Mouse (Mus musculus) small intestine, adult 2 months (tissue): ENCODE measurements around the gene Dpf3. TPM values are rescaled to one million over a fixed set of nuclear protein-coding genes. Genes with fewer than 3 reads are reported as not detected.

ENCODE experiments used
- H3K27ac ChIP-seq: fragments of 200-500 bp; 2 replicates; pipeline ENCODE4 v1.5.1; 2012; ENCODE audit warnings: low read depth, low read length, control low read depth, inconsistent platforms; ENCODE audit not compliant: insufficient read depth
- H3K27me3 ChIP-seq: fragments of 200-500 bp; 2 replicates; pipeline ENCODE4 v1.6.1; 2012; ENCODE audit warnings: mild to moderate bottlenecking, moderate library complexity, low read length, inconsistent platforms; ENCODE audit not compliant: control insufficient read depth, insufficient read depth
- H3K36me3 ChIP-seq: fragments of 200-500 bp; 2 replicates; pipeline ENCODE4 v1.6.1; 2012; ENCODE audit warnings: mild to moderate bottlenecking, low read length, control low read depth, inconsistent platforms; ENCODE audit not compliant: control insufficient read depth, insufficient read depth
- H3K4me1 ChIP-seq: fragments of 200-500 bp; 2 replicates; pipeline ENCODE4 v1.6.1; 2012; ENCODE audit warnings: low read length, inconsistent platforms, mixed read lengths; ENCODE audit not compliant: control insufficient read depth, insufficient read depth, insufficient read length
- H3K4me3 ChIP-seq: fragments of 200-500 bp; 2 replicates; pipeline ENCODE4 v1.5.1; 2012; ENCODE audit warnings: low read depth, mild to moderate bottlenecking, control low read depth, inconsistent platforms, low read length, moderate library complexity
- CTCF ChIP-seq: fragments of 200-500 bp; IDR thresholded peaks from 2 replicates; pipeline ENCODE4 v1.5.1; 2012; ENCODE audit warnings: low read depth, mild to moderate bottlenecking, control low read depth, inconsistent platforms, low read length, moderate library complexity, mixed read lengths; ENCODE audit not compliant: insufficient replicate concordance, insufficient read length; ENCODE audit errors: extremely low read depth
- POLR2A ChIP-seq: fragments of 200-500 bp; IDR thresholded peaks from 2 replicates; pipeline ENCODE4 v1.6.1; 2012; ENCODE audit warnings: low read depth, mild to moderate bottlenecking, control low read depth, inconsistent platforms, low read length, moderate library complexity
- WGBS: fragments of 180-500 bp; shearing (Covaris S2); methylation state at CpG from one replicate; pipeline ENCODE4 v1.1.7; 2018; 5-methylcytosine and 5-hydroxymethylcytosine counted together
- polyA plus RNA-seq: library from polyadenylated mRNA; depleted of rRNA; stranded (reverse); fragments of >200 nt; gene quantifications from 2 replicates; pipeline ENCODE4 v1.2.3, GENCODE M21; 2012

The Dpf3 gene
- polyA plus RNA-seq, 1 experiment: 10.0 TPM

GRCm38 (mm10) chr12:83489748-83490147 lies 2.2 kb upstream of the Dpf3 start:
- 35% methylated on average over 2 of the region's 2 CpGs for WGBS
- H3K27me3 ChIP-seq: no peaks in the 10 kb centered on the region
- TF ChIP-seq CTCF: peak; percentile 25; the same call in 1 of the 2 replicates
- no peak for TF ChIP-seq POLR2A

DNA sequence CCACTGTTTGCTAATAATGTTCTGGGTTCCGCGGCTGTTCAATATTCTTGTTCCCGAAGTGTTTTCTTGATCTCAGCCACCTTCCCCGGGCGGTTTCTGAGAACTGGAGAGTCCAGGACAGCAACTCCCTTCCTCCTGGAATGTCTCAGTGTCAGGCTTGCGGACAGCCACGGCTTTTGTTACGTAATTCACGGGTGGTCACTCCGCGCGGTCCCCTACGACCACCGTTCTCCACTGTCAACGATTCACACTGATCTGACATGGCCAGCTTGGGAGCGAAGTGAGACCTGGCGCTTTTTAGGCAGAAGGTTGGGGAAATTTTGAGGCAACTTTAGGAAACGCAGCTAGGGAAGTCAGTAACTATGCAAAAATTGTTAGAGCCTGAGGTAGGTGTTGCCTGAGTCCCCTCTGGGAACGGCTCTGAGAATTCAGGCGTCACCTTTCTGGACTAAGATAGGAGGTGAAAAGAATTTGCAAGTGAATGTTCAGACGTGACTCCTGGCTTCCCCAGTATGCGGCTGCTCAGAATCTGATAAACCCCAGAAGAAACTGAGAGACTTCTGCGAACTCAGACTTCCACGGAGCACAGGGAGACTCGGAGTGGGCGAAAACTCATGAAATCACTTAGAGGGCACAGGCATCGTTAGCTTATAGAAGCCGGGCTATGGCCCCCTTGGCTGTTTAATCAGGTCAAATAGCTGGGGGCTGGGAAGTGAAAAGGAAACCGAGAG lies 860 bp upstream of the Dpf3 start:
- H3K4me1 ChIP-seq: no peaks in the 10 kb centered on the region
- H3K27me3 ChIP-seq: no peaks in the 10 kb centered on the region
- peak overlapping the region; percentile 70 for H3K4me3 ChIP-seq
- H3K27ac ChIP-seq: peak overlapping the region; percentile 1; the same call in 1 of the 2 replicates
- under 1% methylated on average over 29 of the region's 29 CpGs for WGBS
- no peak for TF ChIP-seq POLR2A
- TF ChIP-seq CTCF: no peak
- no peaks in the 10 kb centered on the region for H3K36me3 ChIP-seq

More at GRCm38 (mm10) chr12:83489748-83490147, 2.2 kb upstream of the Dpf3 start:
- no peak overlapping the region for H3K27ac ChIP-seq
- H3K36me3 ChIP-seq: no peaks in the 10 kb centered on the region
- no peaks in the 10 kb centered on the region for H3K4me1 ChIP-seq
- H3K4me3 ChIP-seq: no peak overlapping the region

- TF ChIP-seq CTCF (no peak), POLR2A (no peak; the same call in 1 of the 2 replicates)
- Histone ChIP-seq H3K27ac (no peak overlapping the region), H3K36me3 (no peaks in the 10 kb centered on the region), H3K27me3 (no peaks in the 10 kb centered on the region), H3K4me1 (no peaks in the 10 kb centered on the region), H3K4me3 (peak overlapping the region; percentile 70)
- under 1% methylated on average over 73 of the region's 73 CpGs for WGBS
These were observed 650 bp downstream of the Dpf3 start for GRCm38 (mm10) chr12:83486671-83487461.

GRCm38 (mm10) chr12:83485911-83486670 lies 1.4 kb downstream of the Dpf3 start:
- no peaks in the 10 kb centered on the region for H3K36me3 ChIP-seq
- WGBS: under 1% methylated on average over 53 of the region's 53 CpGs
- H3K4me3 ChIP-seq: peak overlapping the region; percentile 70
- no peaks in the 10 kb centered on the region for H3K4me1 ChIP-seq
- H3K27me3 ChIP-seq: no peaks in the 10 kb centered on the region
- no peak overlapping the region for H3K27ac ChIP-seq
- no peak for TF ChIP-seq CTCF
- TF ChIP-seq POLR2A: peak; percentile 38; the same call in 1 of the 2 replicates

- WGBS: 25% methylated on average over 24 of the region's 24 CpGs
- TF ChIP-seq POLR2A: no peak
- no peak for TF ChIP-seq CTCF
These were observed 2.4 kb downstream of the Dpf3 start for GRCm38 (mm10) chr12:83484855-83485745.

DNA sequence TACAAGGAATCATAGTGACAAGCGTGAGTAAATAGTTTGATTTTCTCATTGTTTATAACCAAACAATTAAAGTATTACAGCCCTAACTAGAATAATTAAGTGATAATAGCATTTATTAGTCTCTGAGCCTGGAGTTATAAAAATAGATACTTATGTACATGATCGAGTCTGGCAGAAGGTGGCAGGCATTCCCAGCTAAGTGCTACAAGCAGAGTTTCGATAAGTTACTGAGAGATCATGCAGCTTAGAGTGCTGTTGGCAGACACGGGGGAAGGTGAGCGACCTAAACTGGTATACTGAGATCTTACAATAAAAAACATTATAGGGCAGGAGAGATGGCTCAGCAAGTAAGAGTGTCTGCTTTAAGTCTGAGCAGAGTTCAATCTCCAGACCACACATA lies 3.9 kb downstream of the Dpf3 start:
- no peak for TF ChIP-seq POLR2A
- 48% methylated on average over 5 of the region's 5 CpGs for WGBS
- Histone ChIP-seq H3K36me3 (no peaks in the 10 kb centered on the region), H3K27ac (no peak overlapping the region), H3K4me3 (no peak overlapping the region), H3K4me1 (no peaks in the 10 kb centered on the region), H3K27me3 (no peaks in the 10 kb centered on the region)

More at GRCm38 (mm10) chr12:83484855-83485745, 2.4 kb downstream of the Dpf3 start:
- no peaks in the 10 kb centered on the region for H3K4me1 ChIP-seq
- no peak overlapping the region for H3K27ac ChIP-seq
- no peaks in the 10 kb centered on the region for H3K36me3 ChIP-seq
- H3K27me3 ChIP-seq: no peaks in the 10 kb centered on the region
- H3K4me3 ChIP-seq: peak overlapping the region; percentile 70
